Mouse (Mus musculus) adrenal gland, adult 2 months (tissue): ENCODE measurements around the gene Smchd1. TPM values are rescaled to one million over a fixed set of nuclear protein-coding genes. Genes with fewer than 3 reads are reported as not detected.
A peak's percentile ranks its signal among the peaks of the same experiment; 100 is the strongest.
"Not testable (repeated sequence)": the region's sequence is repeated elsewhere in the genome, so short reads cannot be mapped to it uniquely, and the experiment has no call there.

Experiments used
- DNase-seq: peaks from one replicate; pipeline ENCODE4 v3.0.0; 2021
- polyA plus RNA-seq: library from polyadenylated mRNA; depleted of rRNA; stranded (reverse); fragments of >200 nt; gene quantifications from 2 replicates; pipeline ENCODE4 v1.2.3, GENCODE M21; 2012
- total RNA-seq, 2 experiments: library from RNA; stranded (reverse); gene quantifications; 2 replicates each; pipeline ENCODE4 v1.2.3; 2021

Gene Smchd1
- total and polyA plus RNA-seq, 3 experiments, result 2.0 to 35.7 (median 32.3) TPM

- DNase-seq, result no peak
These were observed 30.4 kb downstream of the Smchd1 start for GRCm38 (mm10) chr17:71444718-71445117.

- DNase-seq, result no peak
These were observed 31.0 kb downstream of the Smchd1 start for GRCm38 (mm10) chr17:71444126-71444525.

GRCm38 (mm10) chr17:71443273-71443672 lies 31.9 kb downstream of the Smchd1 start:
- no peak for DNase-seq

GRCm38 (mm10) chr17:71422502-71422901 lies 52.6 kb downstream of the Smchd1 start:
- not testable (repeated sequence) for DNase-seq

- DNase-seq, result not testable (repeated sequence)
These were observed 55.7 kb downstream of the Smchd1 start for GRCm38 (mm10) chr17:71419448-71419847.

GRCm38 (mm10) chr17:71417008-71417407 lies 58.1 kb downstream of the Smchd1 start:
- no peak for DNase-seq

- peak; percentile 37 for DNase-seq
These were observed 87.7 kb downstream of the Smchd1 start for GRCm38 (mm10) chr17:71387401-71387800.

GRCm38 (mm10) chr17:71380346-71380745 lies 94.8 kb downstream of the Smchd1 start:
- no peak for DNase-seq

- no peak for DNase-seq
These were observed 97.2 kb downstream of the Smchd1 start for GRCm38 (mm10) chr17:71377901-71378300.

- no peak for DNase-seq
These were observed 119.6 kb downstream of the Smchd1 start for GRCm38 (mm10) chr17:71355526-71355925.

- DNase-seq, result no peak
These were observed 120.9 kb downstream of the Smchd1 start for GRCm38 (mm10) chr17:71354205-71354604.

GRCm38 (mm10) chr17:71348188-71348587 lies 127.0 kb downstream of the Smchd1 start:
- DNase-seq, result no peak

- DNase-seq, result no peak
These were observed 133.1 kb downstream of the Smchd1 start for GRCm38 (mm10) chr17:71342006-71342405.

- no peak for DNase-seq
These were observed 136.5 kb downstream of the Smchd1 start for GRCm38 (mm10) chr17:71338627-71339026.

- DNase-seq, result no peak
These were observed 137.6 kb downstream of the Smchd1 start for GRCm38 (mm10) chr17:71337546-71337945.

GRCm38 (mm10) chr17:71336421-71336820 lies 138.7 kb downstream of the Smchd1 start:
- DNase-seq, result no peak

- no peak for DNase-seq
These were observed 142.8 kb downstream of the Smchd1 start for GRCm38 (mm10) chr17:71332298-71332697.

- DNase-seq, result not testable (repeated sequence)
These were observed 154.4 kb downstream of the Smchd1 start for GRCm38 (mm10) chr17:71320731-71321130.

- no peak for DNase-seq
These were observed 155.8 kb downstream of the Smchd1 start for GRCm38 (mm10) chr17:71319361-71319760.

- DNase-seq, result no peak
These were observed 157.6 kb downstream of the Smchd1 start for GRCm38 (mm10) chr17:71317571-71317970.

GRCm38 (mm10) chr17:71314315-71314714 lies 160.8 kb downstream of the Smchd1 start:
- DNase-seq, result no peak

GRCm38 (mm10) chr17:71311340-71312171 lies 163.6 kb downstream of the Smchd1 start, which contains the start of gene Emilin2:
TSS of gene Emilin2 (minus strand) at chr17:71311978.
- peak; percentile 38 for DNase-seq

GRCm38 (mm10) chr17:71310486-71311339 lies 164.4 kb downstream of the Smchd1 start:
- peak; percentile 48 for DNase-seq
